Mouse (Mus musculus): ENCODE measurements around the gene Eya4. TPM values are rescaled to one million over a fixed set of nuclear protein-coding genes. Genes with fewer than 3 reads are reported as not detected.

The Eya4 gene
- polyA plus RNA-seq, 1 experiment from 2014 or later, result 1.7 TPM

- Histone ChIP-seq H3K9me3 (replicated peaks) (no peaks in the 10 kb centered on the region), H3K27ac (no peak overlapping the region), H3K4me2 (no peak overlapping the region), H3K4me1 (no peaks in the 10 kb centered on the region), H3K27me3 (no peaks in the 10 kb centered on the region), H3K9ac (no peak overlapping the region), H3K36me3 (ENCODE audit: poor library complexity, severe bottlenecking) (no peaks in the 10 kb centered on the region), H3K4me3 (no peak overlapping the region)
- no peak for ATAC-seq
- 89% methylated on average over 4 of the region's 4 CpGs for WGBS
Measured at GRCm38 (mm10) chr10:23322275-23322674, 28.3 kb downstream of the Eya4 start.

GRCm38 (mm10) chr10:23295616-23296015 lies 55.0 kb downstream of the Eya4 start:
- no peaks in the 10 kb centered on the region for H3K9me3 ChIP-seq (replicated peaks)
- no peaks in the 10 kb centered on the region for H3K4me1 ChIP-seq
- no peak for ATAC-seq
- H3K4me2 ChIP-seq, result no peak overlapping the region
- no peaks in the 10 kb centered on the region for H3K36me3 ChIP-seq (ENCODE audit: poor library complexity, severe bottlenecking)
- no peaks in the 10 kb centered on the region for H3K27me3 ChIP-seq
- 91% methylated on average over 3 of the region's 3 CpGs for WGBS
- no peak overlapping the region for H3K4me3 ChIP-seq
- no peak overlapping the region for H3K27ac ChIP-seq
- no peak overlapping the region for H3K9ac ChIP-seq

DNA sequence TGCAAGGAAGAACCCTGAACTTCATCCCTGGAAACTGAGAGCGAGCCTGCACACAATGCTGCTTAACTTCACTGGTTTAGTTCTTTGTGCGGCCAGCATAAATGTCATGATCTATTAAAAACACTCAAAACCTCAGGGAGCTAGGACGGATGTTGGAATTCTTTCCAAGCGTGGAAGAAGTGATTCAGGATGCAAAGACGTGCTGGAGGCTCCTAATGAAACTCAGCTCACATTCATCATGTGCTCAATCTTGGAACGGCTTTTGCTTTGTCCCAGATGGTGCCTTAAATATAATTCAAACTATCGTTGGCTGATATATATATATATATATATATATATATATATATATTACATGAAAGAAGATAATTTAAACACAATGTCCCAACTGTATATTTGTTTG lies 58.1 kb downstream of the Eya4 start:
- H3K9me3 ChIP-seq (replicated peaks), result no peaks in the 10 kb centered on the region
- no peak overlapping the region for H3K4me3 ChIP-seq
- no peaks in the 10 kb centered on the region for H3K36me3 ChIP-seq (ENCODE audit: poor library complexity, severe bottlenecking)
- H3K9ac ChIP-seq, result no peak overlapping the region
- ATAC-seq, result no peak
- H3K27ac ChIP-seq, result no peak overlapping the region
- no peak overlapping the region for H3K4me2 ChIP-seq
- 89% methylated on average over 7 of the region's 7 CpGs for WGBS
- H3K27me3 ChIP-seq, result no peaks in the 10 kb centered on the region
- no peaks in the 10 kb centered on the region for H3K4me1 ChIP-seq

DNA sequence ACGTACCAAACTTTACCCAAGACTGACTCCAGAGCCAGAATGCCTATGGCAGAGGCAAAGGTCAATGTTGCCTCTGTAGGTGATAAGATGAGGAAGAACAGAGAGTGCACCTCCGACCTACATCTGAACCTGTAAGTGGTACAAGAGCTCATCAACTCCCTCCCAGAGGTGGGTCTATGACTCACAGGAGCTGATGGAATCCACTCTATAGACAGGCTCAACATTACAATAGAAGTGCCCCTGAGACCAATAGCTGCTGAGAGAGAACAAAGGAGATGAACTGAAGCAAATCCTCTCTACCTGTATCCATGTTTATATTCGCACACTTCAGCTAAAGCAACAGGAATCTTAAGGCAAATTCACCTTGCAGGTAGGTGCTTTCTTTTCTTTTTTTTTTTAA lies 73.2 kb downstream of the Eya4 start:
- H3K9me3 ChIP-seq (replicated peaks), result no peaks in the 10 kb centered on the region
- H3K27ac ChIP-seq, result no peak overlapping the region
- WGBS, result 96% methylated on average over 3 of the region's 3 CpGs
- no peaks in the 10 kb centered on the region for H3K27me3 ChIP-seq
- no peaks in the 10 kb centered on the region for H3K36me3 ChIP-seq (ENCODE audit: poor library complexity, severe bottlenecking)
- H3K9ac ChIP-seq, result no peak overlapping the region
- no peak overlapping the region for H3K4me2 ChIP-seq
- no peaks in the 10 kb centered on the region for H3K4me1 ChIP-seq
- no peak for ATAC-seq
- H3K4me3 ChIP-seq, result no peak overlapping the region

GRCm38 (mm10) chr10:23271050-23271621 lies 79.5 kb downstream of the Eya4 start:
- H3K9ac ChIP-seq, result no peak overlapping the region
- H3K27ac ChIP-seq, result no peak overlapping the region
- no peaks in the 10 kb centered on the region for H3K36me3 ChIP-seq (ENCODE audit: poor library complexity, severe bottlenecking)
- 0 out of 2 replicates have a peak, but pooled peaks cover 5% of the 10 kb centered on the region for H3K4me1 ChIP-seq
- peak; percentile 41; the same call in 1 of the 2 replicates for ATAC-seq
- H3K27me3 ChIP-seq, result no peaks in the 10 kb centered on the region
- WGBS, result 46% methylated on average over 9 of the region's 9 CpGs
- no peak overlapping the region for H3K4me2 ChIP-seq
- no peaks in the 10 kb centered on the region for H3K9me3 ChIP-seq (replicated peaks)
- no peak overlapping the region for H3K4me3 ChIP-seq

DNA sequence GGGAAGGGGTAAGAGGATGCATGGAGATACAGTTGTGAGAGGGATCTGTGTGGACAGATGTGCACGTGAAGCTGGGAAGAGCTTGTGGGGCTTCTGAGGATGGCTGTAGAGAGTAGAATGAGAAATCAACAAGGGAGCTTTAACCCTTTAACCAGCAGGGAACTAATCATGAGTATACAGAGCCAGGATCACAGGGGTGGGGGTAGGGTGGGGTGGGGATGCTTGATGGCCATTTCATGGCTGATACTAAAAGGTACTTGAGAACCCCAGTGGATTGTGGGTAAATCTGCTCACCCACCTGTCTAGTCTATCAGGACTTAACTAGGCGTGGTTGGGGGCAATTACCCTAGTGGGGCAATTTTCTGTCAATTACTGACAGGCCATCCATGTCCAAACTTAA lies 80.1 kb downstream of the Eya4 start:
- Histone ChIP-seq H3K36me3 (ENCODE audit: poor library complexity, severe bottlenecking) (no peaks in the 10 kb centered on the region), H3K9me3 (replicated peaks) (no peaks in the 10 kb centered on the region), H3K9ac (no peak overlapping the region), H3K27ac (no peak overlapping the region), H3K4me2 (no peak overlapping the region), H3K27me3 (no peaks in the 10 kb centered on the region), H3K4me1 (0 out of 2 replicates have a peak, but pooled peaks cover 5% of the 10 kb centered on the region), H3K4me3 (no peak overlapping the region)
- WGBS, result 73% methylated on average over 2 of the region's 2 CpGs
- ATAC-seq, result no peak

- no peaks in the 10 kb centered on the region for H3K36me3 ChIP-seq (ENCODE audit: poor library complexity, severe bottlenecking)
- no peaks in the 10 kb centered on the region for H3K27me3 ChIP-seq
- H3K27ac ChIP-seq, result no peak overlapping the region
- peaks cover 2% of the 10 kb centered on the region; the same call in 1 of the 2 replicates for H3K4me1 ChIP-seq
- H3K9ac ChIP-seq, result no peak overlapping the region
- H3K9me3 ChIP-seq (replicated peaks), result no peaks in the 10 kb centered on the region
- no peak overlapping the region for H3K4me2 ChIP-seq
- no peak for ATAC-seq
- WGBS, result 82% methylated on average over 4 of the region's 4 CpGs
- H3K4me3 ChIP-seq, result no peak overlapping the region
Measured at GRCm38 (mm10) chr10:23252180-23252579, 98.4 kb downstream of the Eya4 start.

DNA sequence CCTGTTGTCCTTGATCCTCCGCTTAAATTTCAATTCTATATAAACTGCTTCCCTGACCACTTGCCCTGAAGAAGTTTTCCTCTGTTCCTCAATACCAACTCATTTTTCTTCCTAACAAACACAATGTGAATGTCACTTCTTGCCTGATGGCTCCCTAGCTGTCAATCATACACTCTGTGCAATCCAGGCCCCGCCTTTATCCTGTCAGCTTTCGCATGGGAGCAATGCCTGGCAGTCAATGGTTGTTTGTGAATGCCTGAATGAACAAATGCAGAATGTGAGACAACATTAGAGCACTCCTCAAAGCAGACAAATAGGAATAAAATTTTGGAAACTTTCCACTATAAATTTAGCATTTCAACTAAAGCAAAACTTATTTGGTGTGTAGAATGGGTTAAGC lies 104.1 kb downstream of the Eya4 start:
- Histone ChIP-seq H3K27ac (no peak overlapping the region), H3K36me3 (ENCODE audit: poor library complexity, severe bottlenecking) (no peaks in the 10 kb centered on the region), H3K27me3 (no peaks in the 10 kb centered on the region), H3K4me3 (no peak overlapping the region), H3K9me3 (replicated peaks) (no peaks in the 10 kb centered on the region), H3K9ac (no peak overlapping the region), H3K4me1 (peaks cover 10% of the 10 kb centered on the region; the same call in 1 of the 2 replicates), H3K4me2 (no peak overlapping the region)
- WGBS, result 59% methylated on average over 3 of the region's 3 CpGs
- peak; percentile 58; the same call in 1 of the 2 replicates for ATAC-seq

GRCm38 (mm10) chr10:23236918-23237317 lies 113.7 kb downstream of the Eya4 start:
- Histone ChIP-seq H3K9me3 (replicated peaks) (no peaks in the 10 kb centered on the region), H3K27me3 (no peaks in the 10 kb centered on the region), H3K4me1 (no peaks in the 10 kb centered on the region), H3K36me3 (ENCODE audit: poor library complexity, severe bottlenecking) (no peaks in the 10 kb centered on the region), H3K4me2 (no peak overlapping the region), H3K27ac (no peak overlapping the region), H3K9ac (no peak overlapping the region), H3K4me3 (no peak overlapping the region)
- 79% methylated on average over 11 of the region's 11 CpGs for WGBS
- ATAC-seq, result no peak

DNA sequence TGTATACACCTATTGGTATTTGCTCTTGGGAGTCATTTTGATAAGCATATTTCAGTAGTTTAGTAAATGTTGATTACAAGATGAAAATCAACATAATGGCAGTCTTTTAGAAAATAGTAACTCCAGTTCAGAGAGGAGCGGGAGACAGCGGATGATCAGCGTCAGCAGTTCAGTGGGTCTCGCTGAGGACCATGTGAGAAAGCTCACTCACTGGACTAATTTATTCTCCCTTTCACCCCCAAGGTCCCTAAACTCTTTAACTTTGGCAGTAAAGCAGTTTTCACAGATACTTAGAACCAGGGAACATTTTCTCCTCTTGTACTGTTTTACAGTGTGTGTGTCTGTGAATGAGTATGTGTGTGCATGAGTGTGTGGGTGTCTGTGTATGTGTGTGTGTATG lies 115.2 kb downstream of the Eya4 start:
- H3K9me3 ChIP-seq (replicated peaks), result no peaks in the 10 kb centered on the region
- 94% methylated on average over 4 of the region's 4 CpGs for WGBS
- ATAC-seq, result no peak
- no peaks in the 10 kb centered on the region for H3K4me1 ChIP-seq
- H3K4me3 ChIP-seq, result no peak overlapping the region
- H3K27me3 ChIP-seq, result no peaks in the 10 kb centered on the region
- no peak overlapping the region for H3K4me2 ChIP-seq
- no peak overlapping the region for H3K9ac ChIP-seq
- H3K36me3 ChIP-seq (ENCODE audit: poor library complexity, severe bottlenecking), result no peaks in the 10 kb centered on the region
- no peak overlapping the region for H3K27ac ChIP-seq

- ATAC-seq, result no peak
- no peak overlapping the region for H3K4me2 ChIP-seq
- H3K27me3 ChIP-seq, result no peaks in the 10 kb centered on the region
- no peak overlapping the region for H3K9ac ChIP-seq
- H3K36me3 ChIP-seq (ENCODE audit: poor library complexity, severe bottlenecking), result no peaks in the 10 kb centered on the region
- H3K4me1 ChIP-seq, result no peaks in the 10 kb centered on the region
- no peaks in the 10 kb centered on the region for H3K9me3 ChIP-seq (replicated peaks)
- H3K4me3 ChIP-seq, result no peak overlapping the region
- no peak overlapping the region for H3K27ac ChIP-seq
- 86% methylated on average over 6 of the region's 6 CpGs for WGBS
Measured at GRCm38 (mm10) chr10:23233425-23233824, 117.2 kb downstream of the Eya4 start.

- 82% methylated on average over 5 of the region's 5 CpGs for WGBS
- H3K36me3 ChIP-seq (ENCODE audit: poor library complexity, severe bottlenecking), result no peaks in the 10 kb centered on the region
Measured at GRCm38 (mm10) chr10:23230863-23231262, 119.7 kb downstream of the Eya4 start.

DNA sequence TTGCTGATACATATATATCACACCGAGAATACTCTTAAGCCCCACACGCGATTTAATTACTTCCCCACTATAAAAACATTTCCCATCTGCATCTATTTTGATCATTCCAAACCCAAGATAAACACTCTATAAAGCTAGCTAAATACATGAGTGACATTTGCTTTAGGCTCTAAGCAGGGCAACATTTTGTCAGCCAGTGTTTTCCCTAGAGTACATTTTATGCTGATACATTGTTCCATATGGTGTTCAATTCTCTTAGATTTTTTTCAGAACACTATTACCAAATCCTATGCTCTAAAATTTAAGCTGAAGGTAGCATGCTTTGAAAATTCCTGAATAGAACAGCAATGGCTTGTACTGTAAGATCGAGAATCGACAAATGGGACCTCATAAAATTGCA lies 127.2 kb downstream of the Eya4 start:
- 93% methylated on average over 5 of the region's 5 CpGs for WGBS
- Histone ChIP-seq H3K27me3 (no peaks in the 10 kb centered on the region), H3K4me1 (peaks cover 12% of the 10 kb centered on the region), H3K4me2 (no peak overlapping the region), H3K9me3 (replicated peaks) (no peaks in the 10 kb centered on the region), H3K36me3 (ENCODE audit: poor library complexity, severe bottlenecking) (no peaks in the 10 kb centered on the region), H3K9ac (no peak overlapping the region), H3K4me3 (no peak overlapping the region), H3K27ac (no peak overlapping the region)
- ATAC-seq, result no peak

More at GRCm38 (mm10) chr10:23230863-23231262, 119.7 kb downstream of the Eya4 start:
- H3K9ac ChIP-seq, result no peak overlapping the region
- H3K27me3 ChIP-seq, result no peaks in the 10 kb centered on the region
- no peak for ATAC-seq
- H3K4me1 ChIP-seq, result no peaks in the 10 kb centered on the region
- no peak overlapping the region for H3K4me2 ChIP-seq
- H3K4me3 ChIP-seq, result no peak overlapping the region
- H3K27ac ChIP-seq, result no peak overlapping the region
- H3K9me3 ChIP-seq (replicated peaks), result no peaks in the 10 kb centered on the region

All from forebrain, embryonic 13.5 days (tissue).